Mouse (Mus musculus) neural tube, embryonic 11.5 days (tissue): ENCODE data around the gene Asic2. TPM values are rescaled to one million over a fixed set of nuclear protein-coding genes. Genes with fewer than 3 reads are reported as not detected.

ENCODE experiments used
- ATAC-seq: fragments of 200-750 bp; cut with Nextera tagmentation; 2 replicates; pipeline ENCODE4 v1.8.0; 2017; ENCODE audit warnings: moderate number of reproducible peaks, mild to moderate bottlenecking, moderate TSS enrichment, moderate library complexity; ENCODE audit not compliant: insufficient read depth, low FRiP score, low TSS enrichment
- DNase-seq: peaks from one replicate; pipeline ENCODE4 v3.0.0-alpha.2; 2015; ENCODE audit warnings: low spot score
- H3K27ac ChIP-seq: fragments of 300-500 bp; sonication (generic); 2 replicates; pipeline ENCODE4 v1.5.1; 2014; ENCODE audit warnings: low read depth, mild to moderate bottlenecking, low read length
- H3K27me3 ChIP-seq: fragments of 300-500 bp; sonication (generic); 2 replicates; pipeline ENCODE4 v1.6.1; 2014; ENCODE audit warnings: mild to moderate bottlenecking, low read length, mixed read lengths; ENCODE audit not compliant: control insufficient read depth, insufficient read depth
- H3K36me3 ChIP-seq: fragments of 300-500 bp; sonication (generic); 2 replicates; pipeline ENCODE4 v1.6.1; 2014; ENCODE audit warnings: mild to moderate bottlenecking, low read length, moderate library complexity, mixed read lengths; ENCODE audit not compliant: control insufficient read depth, insufficient read depth
- H3K4me1 ChIP-seq: fragments of 300-500 bp; sonication (generic); 2 replicates; pipeline ENCODE4 v1.6.1; 2014; ENCODE audit warnings: low read length, mixed read lengths; ENCODE audit not compliant: control insufficient read depth, insufficient read depth
- H3K4me2 ChIP-seq: fragments of 300-500 bp; sonication (generic); 2 replicates; pipeline ENCODE4 v1.6.1; 2014; ENCODE audit warnings: low read depth, mild to moderate bottlenecking, moderate library complexity
- H3K4me3 ChIP-seq: fragments of 300-500 bp; sonication (generic); 2 replicates; pipeline ENCODE4 v1.5.1; 2014; ENCODE audit warnings: low read depth, low read length
- H3K9ac ChIP-seq: fragments of 300-500 bp; sonication (generic); 2 replicates; pipeline ENCODE4 v1.6.1; 2014; ENCODE audit warnings: mild to moderate bottlenecking, low read length
- H3K9me3 ChIP-seq: fragments of 300-500 bp; sonication (generic); 2 replicates; pipeline ENCODE4 v1.6.1; 2016; ENCODE audit warnings: low read length; ENCODE audit not compliant: control insufficient read depth
- WGBS: fragments of 180-500 bp; shearing (Covaris S2); extraction: QIAGEN DNeasy Blood & Tissue Kit; methylation state at CpG from one replicate; pipeline ENCODE4 v1.1.7; 2014; 5-methylcytosine and 5-hydroxymethylcytosine counted together
- polyA plus RNA-seq: library from polyadenylated mRNA; unstranded; fragments of >200 nt; fragmentation: Nextera tagmentation; extraction: Ambion mirVana; gene quantifications from 2 replicates; pipeline ENCODE4 v1.2.1, GENCODE M21; 2014

Asic2 gene
- polyA plus RNA-seq, 1 experiment from 2014 or later = 2.5 TPM

- ATAC-seq = no peak
- WGBS = 90% methylated on average over 6 of the region's 6 CpGs
Observed at GRCm38 (mm10) chr11:80907820-80908219, 1060.4 kb downstream of the Asic2 start.

GRCm38 (mm10) chr11:80906456-80906855 lies 1061.8 kb downstream of the Asic2 start:
- Histone ChIP-seq H3K27ac (no peak overlapping the region), H3K4me1 (no peaks in the 10 kb centered on the region), H3K36me3 (no peaks in the 10 kb centered on the region), H3K9ac (no peak overlapping the region), H3K9me3 (no peaks in the 10 kb centered on the region), H3K4me3 (no peak overlapping the region), H3K4me2 (no peak overlapping the region), H3K27me3 (no peaks in the 10 kb centered on the region)
- DNase-seq (peak; percentile 73), ATAC-seq (no peak)
- 31% methylated on average over 4 of the region's 4 CpGs for WGBS

More at GRCm38 (mm10) chr11:80907820-80908219, 1060.4 kb downstream of the Asic2 start:
- H3K9me3 ChIP-seq = no peaks in the 10 kb centered on the region
- H3K36me3 ChIP-seq = no peaks in the 10 kb centered on the region
- H3K4me2 ChIP-seq = no peak overlapping the region
- no peak overlapping the region for H3K4me3 ChIP-seq
- DNase-seq = no peak
- H3K4me1 ChIP-seq = no peaks in the 10 kb centered on the region
- H3K27me3 ChIP-seq = no peaks in the 10 kb centered on the region
- H3K9ac ChIP-seq = no peak overlapping the region
- no peak overlapping the region for H3K27ac ChIP-seq

DNA sequence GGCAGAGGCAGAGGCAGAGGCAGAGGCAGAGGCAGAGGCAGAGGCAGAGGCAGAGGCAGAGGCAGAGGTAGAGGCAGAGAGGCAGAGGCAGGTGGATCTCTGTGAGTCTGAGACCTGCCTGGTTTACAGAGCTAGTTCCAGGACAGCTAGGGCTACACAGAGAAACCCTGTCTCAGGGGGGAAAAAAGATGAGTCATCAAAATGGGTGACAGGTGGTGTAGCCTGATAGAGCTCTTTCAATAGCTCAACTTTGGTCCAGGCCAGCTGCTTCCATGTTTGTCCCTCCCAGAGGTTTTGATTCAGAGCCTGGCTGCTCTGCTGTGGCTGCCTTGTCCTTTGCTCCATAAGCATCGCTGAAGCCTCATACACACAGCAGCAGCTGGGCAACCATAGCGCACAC lies 1063.7 kb downstream of the Asic2 start:
- Histone ChIP-seq H3K36me3 (no peaks in the 10 kb centered on the region), H3K27me3 (no peaks in the 10 kb centered on the region), H3K27ac (no peak overlapping the region), H3K9ac (no peak overlapping the region), H3K4me2 (no peak overlapping the region), H3K4me1 (no peaks in the 10 kb centered on the region), H3K9me3 (no peaks in the 10 kb centered on the region), H3K4me3 (no peak overlapping the region)
- no peak for ATAC-seq
- WGBS = 76% methylated on average over 2 of the region's 2 CpGs
- DNase-seq = no peak

- ATAC-seq = no peak
- Histone ChIP-seq H3K4me1 (no peaks in the 10 kb centered on the region), H3K27me3 (no peaks in the 10 kb centered on the region), H3K4me3 (no peak overlapping the region), H3K27ac (no peak overlapping the region), H3K9me3 (no peaks in the 10 kb centered on the region), H3K4me2 (no peak overlapping the region), H3K9ac (no peak overlapping the region), H3K36me3 (no peaks in the 10 kb centered on the region)
- 91% methylated on average over 10 of the region's 10 CpGs for WGBS
- no peak for DNase-seq
Observed at GRCm38 (mm10) chr11:80903426-80903825, 1064.8 kb downstream of the Asic2 start.

DNA sequence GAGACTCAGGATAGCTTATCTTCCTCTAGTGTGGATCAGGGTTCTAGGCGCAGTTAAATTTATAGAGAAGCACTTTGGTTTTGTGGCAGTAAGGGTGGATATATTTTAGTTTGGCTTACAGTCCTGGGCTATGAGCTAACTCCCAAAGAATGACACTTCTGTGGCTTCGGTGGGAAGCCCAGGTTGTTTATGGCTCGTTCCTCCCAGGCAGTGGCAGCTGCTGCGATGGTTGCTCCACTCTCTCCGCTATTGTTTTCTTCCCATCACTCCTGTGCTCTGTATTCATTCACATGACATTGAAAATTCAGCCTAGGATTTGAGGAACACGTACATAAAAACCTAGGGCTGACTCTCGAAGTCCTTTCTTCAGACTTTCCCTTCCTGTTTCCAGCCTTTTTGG lies 1065.6 kb downstream of the Asic2 start:
- Histone ChIP-seq H3K4me2 (no peak overlapping the region), H3K9me3 (no peaks in the 10 kb centered on the region), H3K9ac (no peak overlapping the region), H3K4me3 (no peak overlapping the region), H3K27me3 (no peaks in the 10 kb centered on the region), H3K27ac (no peak overlapping the region), H3K4me1 (no peaks in the 10 kb centered on the region), H3K36me3 (no peaks in the 10 kb centered on the region)
- no peak for ATAC-seq
- 45% methylated on average over 7 of the region's 7 CpGs for WGBS
- no peak for DNase-seq

- Histone ChIP-seq H3K4me2 (no peak overlapping the region), H3K27ac (no peak overlapping the region), H3K4me3 (no peak overlapping the region), H3K9me3 (no peaks in the 10 kb centered on the region), H3K36me3 (no peaks in the 10 kb centered on the region), H3K27me3 (no peaks in the 10 kb centered on the region), H3K9ac (no peak overlapping the region), H3K4me1 (no peaks in the 10 kb centered on the region)
- DNase-seq (no peak), ATAC-seq (no peak)
- WGBS = 87% methylated on average over 4 of the region's 4 CpGs
Observed at GRCm38 (mm10) chr11:80900555-80900954, 1067.7 kb downstream of the Asic2 start.

DNA sequence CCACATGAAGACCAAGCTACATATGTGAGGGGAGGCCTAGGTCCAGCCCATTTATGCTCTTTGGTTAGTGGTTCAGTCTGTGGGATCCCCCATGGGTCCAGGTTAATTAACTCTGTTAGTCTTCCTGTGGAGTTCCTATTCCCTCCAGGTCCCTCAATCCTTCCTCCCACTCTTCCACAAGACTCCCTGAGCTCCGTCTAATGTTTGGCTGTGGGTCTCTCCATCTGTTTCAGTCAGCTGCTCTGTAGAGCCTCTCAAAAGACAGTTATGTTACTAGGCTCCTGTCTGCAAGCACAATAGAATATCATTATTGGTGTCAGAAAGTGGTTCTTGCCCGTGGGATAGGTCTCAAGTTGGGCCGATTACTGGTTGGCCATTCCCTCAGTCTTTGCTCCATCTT lies 1072.4 kb downstream of the Asic2 start:
- H3K4me2 ChIP-seq = no peak overlapping the region
- no peaks in the 10 kb centered on the region for H3K27me3 ChIP-seq
- no peaks in the 10 kb centered on the region for H3K36me3 ChIP-seq
- 94% methylated on average over 3 of the region's 3 CpGs for WGBS
- H3K27ac ChIP-seq = no peak overlapping the region
- H3K4me3 ChIP-seq = no peak overlapping the region
- no peaks in the 10 kb centered on the region for H3K4me1 ChIP-seq
- H3K9ac ChIP-seq = no peak overlapping the region
- no peak for DNase-seq
- ATAC-seq = no peak
- H3K9me3 ChIP-seq = no peaks in the 10 kb centered on the region

- no peak for ATAC-seq
- Histone ChIP-seq H3K4me1 (no peaks in the 10 kb centered on the region), H3K4me3 (no peak overlapping the region), H3K36me3 (no peaks in the 10 kb centered on the region), H3K27ac (no peak overlapping the region), H3K9me3 (no peaks in the 10 kb centered on the region), H3K4me2 (no peak overlapping the region), H3K27me3 (no peaks in the 10 kb centered on the region), H3K9ac (no peak overlapping the region)
- no peak for DNase-seq
- WGBS = 5% methylated on average over 7 of the region's 7 CpGs
Observed at GRCm38 (mm10) chr11:80889336-80890063, 1078.8 kb downstream of the Asic2 start.

DNA sequence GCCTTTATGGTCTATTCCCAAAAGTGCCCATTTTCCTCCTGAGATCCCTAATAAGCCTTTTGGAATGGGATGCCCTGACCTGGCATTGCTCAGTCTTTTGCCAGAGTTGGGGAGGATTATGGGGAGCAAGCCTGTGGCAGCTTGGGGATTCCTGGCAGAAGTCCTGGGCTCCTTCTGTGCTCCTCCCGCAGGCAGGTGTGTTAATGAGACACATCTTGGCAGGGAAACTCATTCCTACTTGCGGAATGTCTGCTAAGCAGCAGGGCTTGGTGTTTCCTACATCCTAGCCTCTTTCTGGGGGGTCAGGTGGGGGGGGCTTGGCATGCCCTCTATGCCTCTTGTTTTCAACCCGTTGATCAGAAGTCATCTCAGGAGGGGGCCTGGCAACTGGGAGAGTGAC lies 1081.2 kb downstream of the Asic2 start:
- H3K4me1 ChIP-seq = no peaks in the 10 kb centered on the region
- no peaks in the 10 kb centered on the region for H3K27me3 ChIP-seq
- no peak overlapping the region for H3K4me2 ChIP-seq
- no peak overlapping the region for H3K4me3 ChIP-seq
- no peak overlapping the region for H3K27ac ChIP-seq
- WGBS = 66% methylated on average over 3 of the region's 3 CpGs
- no peak for ATAC-seq
- no peaks in the 10 kb centered on the region for H3K9me3 ChIP-seq
- no peaks in the 10 kb centered on the region for H3K36me3 ChIP-seq
- DNase-seq = no peak
- no peak overlapping the region for H3K9ac ChIP-seq
